Mouse (Mus musculus) spleen, adult 2 months (tissue): ENCODE measurements at regions not wholly inside any gene's neighbourhood (a gene's known extent, or its start where the extent isn't known, plus 50 kb on each side); places are given as distances from the start of the nearest gene placed in this dataset.

Experiments
- CTCF ChIP-seq: fragments of 200-500 bp; IDR thresholded peaks from 2 replicates; pipeline ENCODE4 v1.5.1; 2011; ENCODE audit warnings: mild to moderate bottlenecking, inconsistent platforms; ENCODE audit not compliant: insufficient read depth, insufficient read length, insufficient replicate concordance; ENCODE audit errors: extremely low read depth
- POLR2A ChIP-seq: fragments of 200-500 bp; IDR thresholded peaks from 2 replicates; pipeline ENCODE4 v1.6.1; 2011; ENCODE audit warnings: low read depth, low read length, inconsistent platforms

DNA sequence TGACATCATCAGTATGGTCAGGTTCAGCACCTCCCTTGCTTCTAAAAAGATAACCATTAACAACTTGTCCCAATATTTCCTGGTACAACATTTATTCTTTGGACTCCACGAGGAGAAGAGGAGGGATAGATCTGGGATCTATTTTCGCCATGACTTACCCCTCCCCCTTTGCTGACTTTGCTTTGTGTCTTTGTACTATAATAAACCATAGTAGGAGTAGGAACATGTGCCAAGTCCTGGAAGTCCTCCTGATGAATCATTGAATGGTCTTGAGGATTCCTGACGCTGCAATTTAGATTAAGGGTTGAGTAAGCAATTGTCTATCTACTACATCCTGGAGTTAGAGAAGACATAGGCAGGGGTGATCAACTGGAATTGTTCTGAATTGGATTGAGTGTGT is 71.2 kb downstream of the Rbm11 start:
- TF ChIP-seq POLR2A = no peak
- no peak for TF ChIP-seq CTCF
